27 mouse cellular contexts compared by ENCODE assay signal in genomic region chr3:46951391-46951790, GRCm38 (mm10).
DNase-seq lines count a peak whose midpoint lies in the region; ATAC-seq and TF ChIP-seq lines count a peak whose summit lies in the region.
"Had no signal": no experiment of that assay in that cellular context is flagged by ENCODE, and none has a peak within 500 bp of the region (broad histone marks: within the 10 kb centered on the region; RNA-seq: fewer than 3 reads in every experiment).

No protein-coding gene starts in this region.

- no peak overlapping the region for H3K4me3 ChIP-seq in MEL (ENCODE audit: control insufficient read depth in 1 of 2, insufficient read depth in 1 of 2, low read depth in 2 of 2, low read length in 2 of 2)
- H3K4me3 ChIP-seq in liver, embryonic 11.5 days (ENCODE audit: low read depth, low read length): no peak overlapping the region
- H3K4me3 ChIP-seq in intestine, embryonic 15.5 days (replicated peaks): no peak overlapping the region

- no peaks in the 10 kb centered on the region for H3K4me1 ChIP-seq in MEL (ENCODE audit: control insufficient read depth in 1 of 2, insufficient read depth in 2 of 2, low read length in 2 of 2)
- H3K4me1 ChIP-seq in liver, embryonic 11.5 days (replicated peaks; ENCODE audit: control insufficient read depth, insufficient read depth, low read length): no peaks in the 10 kb centered on the region
- no peaks in the 10 kb centered on the region for H3K4me1 ChIP-seq in intestine, embryonic 15.5 days (replicated peaks)

- no peaks in the 10 kb centered on the region for H3K36me3 ChIP-seq in MEL (ENCODE audit: control insufficient read depth in 1 of 2, insufficient read depth in 2 of 2, low read length in 2 of 2)
- no peaks in the 10 kb centered on the region for H3K36me3 ChIP-seq in liver, embryonic 11.5 days (ENCODE audit: control insufficient read depth, insufficient read depth, low read length)
- H3K36me3 ChIP-seq in intestine, embryonic 15.5 days: no peaks in the 10 kb centered on the region
- H3K36me3 ChIP-seq: G1E had no signal

- no peak for ATAC-seq in liver, embryonic 11.5 days (replicated peaks; ENCODE audit: low FRiP score)
- ATAC-seq in intestine, embryonic 15.5 days: no peak
- ATAC-seq: activated CD4-positive, CD25-positive, alpha-beta regulatory T cell, adult 4 months; CD4-positive, CD25-positive, alpha-beta regulatory T cell, adult 4 months; Patski had no signal

- DNase-seq in 416B (ENCODE audit: low read depth) (peak; percentile 13), A20 (ENCODE audit: low read depth, low spot score) (peak; percentile 70), MEL (ENCODE audit: low read depth, low spot score) (peak; percentile 41), MEL-GATA-1-ER (ENCODE audit: extremely low read depth, low read depth) (peak; percentile 19)
- no peak for DNase-seq in liver, embryonic 11.5 days (ENCODE audit: low spot score)
- DNase-seq in spleen, postnatal 4 days (ENCODE audit: low spot score in 2 of 2): no peak
- DNase-seq in Muller cell, postnatal 12 days (ENCODE audit: inconsistent ontology term): no peak
- DNase-seq: adrenal gland, adult 2 months; adrenal gland, adult 8-10 months; adrenal gland, postnatal 10 days; adrenal gland, postnatal 14 days; adrenal gland, postnatal 25 days; adrenal gland, postnatal 36 days; B cell, adult 2 months; cerebellum, adult 11 months; cerebellum, adult 11-12 months; cerebellum, adult 18-20 months; cerebellum, adult 2 months; cerebellum, adult 8-10 months; cerebellum, adult 9-10 months; cerebellum, adult 9-11 months had no signal

- H3K27ac ChIP-seq in MEL (ENCODE audit: control insufficient read depth, low read depth, low read length): no peak overlapping the region
- H3K27ac ChIP-seq in liver, embryonic 11.5 days (ENCODE audit: low read depth, low read length): no peak overlapping the region
- no peak overlapping the region for H3K27ac ChIP-seq in intestine, embryonic 15.5 days

- no peak for TF ChIP-seq RAD21 in MEL (IDR thresholded peaks at IDR 0.05; ENCODE audit: low read depth, low read length)

- H3K79me2 ChIP-seq in MEL (ENCODE audit: control insufficient read depth, insufficient read depth, low read length, poor library complexity): no peaks in the 10 kb centered on the region

- H3K9me3 ChIP-seq in MEL (replicated peaks; ENCODE audit: insufficient read depth, low read length): no peaks in the 10 kb centered on the region
- no peaks in the 10 kb centered on the region for H3K9me3 ChIP-seq in liver, embryonic 11.5 days (ENCODE audit: control insufficient read depth, low read length)
- no peaks in the 10 kb centered on the region for H3K9me3 ChIP-seq in intestine, embryonic 15.5 days
- H3K9me3 ChIP-seq: G1E had no signal

- 71% methylated on average over 2 of the region's 2 CpGs for WGBS in liver, embryonic 11.5 days
- 76% methylated on average over 2 of the region's 2 CpGs for WGBS in intestine, embryonic 15.5 days

- no peak for TF ChIP-seq CTCF in MEL (IDR thresholded peaks at IDR 0.05 in 2 of 3, conservative IDR thresholded peaks at IDR 0.05 in 1 of 3; ENCODE audit: control insufficient read depth in 1 of 3, insufficient read depth in 1 of 3, low read depth in 2 of 3, low read length in 3 of 3, poor library complexity in 1 of 3, severe bottlenecking in 1 of 3)

- H3K27me3 ChIP-seq in MEL (ENCODE audit: control insufficient read depth in 1 of 2, insufficient read depth in 2 of 2, low read length in 2 of 2): no peaks in the 10 kb centered on the region
- no peaks in the 10 kb centered on the region for H3K27me3 ChIP-seq in liver, embryonic 11.5 days (replicated peaks; ENCODE audit: control insufficient read depth, insufficient read depth, low read length)
- H3K27me3 ChIP-seq in intestine, embryonic 15.5 days (replicated peaks): no peaks in the 10 kb centered on the region
- H3K27me3 ChIP-seq: CH12.LX had no signal

- H3K4me2 ChIP-seq in liver, embryonic 11.5 days: no peak overlapping the region
- H3K4me2 ChIP-seq in intestine, embryonic 15.5 days (replicated peaks): no peak overlapping the region

- TF ChIP-seq POLR2A in MEL (IDR thresholded peaks at IDR 0.05; ENCODE audit: control insufficient read depth in 1 of 2, insufficient read depth in 1 of 2, low read depth in 1 of 2, low read length in 2 of 2, poor library complexity in 1 of 2): no peak

- peak; percentile 53 to 61; a peak in 2 of 4 replicates for TF ChIP-seq EP300 in MEL (IDR thresholded peaks at IDR 0.05; ENCODE audit: low read depth in 1 of 2, low read length in 2 of 2)

- H3K9ac ChIP-seq in MEL (ENCODE audit: control insufficient read depth, low read depth, low read length, poor library complexity, severe bottlenecking): no peak overlapping the region
- H3K9ac ChIP-seq in liver, embryonic 11.5 days (ENCODE audit: low read depth, low read length): no peak overlapping the region
- H3K9ac ChIP-seq in intestine, embryonic 15.5 days: no peak overlapping the region

TF ChIP-seq in MEL, 35 proteins besides CTCF, POLR2A, EP300 and RAD21:
- no peak for TF ChIP-seq MAZ (IDR thresholded peaks at IDR 0.05; ENCODE audit: low read depth, low read length)
- no peak for TF ChIP-seq SIN3A (IDR thresholded peaks at IDR 0.05; ENCODE audit: low read length)
- TF ChIP-seq ETS1 (IDR thresholded peaks at IDR 0.05; ENCODE audit: low read depth, low read length): peak; percentile 23; the same call in 1 of the 2 replicates
- no peak for TF ChIP-seq TAL1 (IDR thresholded peaks at IDR 0.05; ENCODE audit: low read length)
- no peak for TF ChIP-seq TBP (IDR thresholded peaks at IDR 0.05; ENCODE audit: low read depth, low read length)
- TF ChIP-seq MYB (IDR thresholded peaks at IDR 0.05; ENCODE audit: low read depth, low read length): no peak
- no peak for TF ChIP-seq KAT2A (conservative IDR thresholded peaks at IDR 0.05; ENCODE audit: low read depth, low read length)
- TF ChIP-seq POLR2AphosphoS5 (IDR thresholded peaks at IDR 0.05; ENCODE audit: borderline replicate concordance, low read depth, low read length): no peak
- no peak for TF ChIP-seq MAX (IDR thresholded peaks at IDR 0.05; ENCODE audit: low read length)
- peak; percentile 62 for TF ChIP-seq GATA1 (IDR thresholded peaks at IDR 0.05; ENCODE audit: low read depth, low read length)
- no peak for TF ChIP-seq USF2 (IDR thresholded peaks at IDR 0.05; ENCODE audit: borderline replicate concordance in 1 of 2, insufficient read depth in 1 of 2, low read depth in 1 of 2, low read length in 2 of 2)
- peak; percentile 54 for TF ChIP-seq TCF12 (IDR thresholded peaks at IDR 0.05; ENCODE audit: low read depth, low read length)
- peak; percentile 35; the same call in 1 of the 2 replicates for TF ChIP-seq MAFK (IDR thresholded peaks at IDR 0.05; ENCODE audit: borderline replicate concordance, low read depth, low read length)
- TF ChIP-seq RCOR1 (IDR thresholded peaks at IDR 0.05; ENCODE audit: low read depth, low read length): peak; percentile 80
- no peak for TF ChIP-seq MEF2A (IDR thresholded peaks at IDR 0.05; ENCODE audit: extremely low read depth, insufficient replicate concordance, low read depth, low read length, poor library complexity, severe bottlenecking)
- TF ChIP-seq MYC (IDR thresholded peaks at IDR 0.05; ENCODE audit: low read depth, low read length): no peak
- no peak for TF ChIP-seq E2F4 (IDR thresholded peaks at IDR 0.05; ENCODE audit: borderline replicate concordance, low read depth, low read length)
- no peak for TF ChIP-seq BHLHE40 (IDR thresholded peaks at IDR 0.05; ENCODE audit: borderline replicate concordance, low read depth, low read length)
- no peak for TF ChIP-seq HCFC1 (IDR thresholded peaks at IDR 0.05; ENCODE audit: low read depth, low read length)
- TF ChIP-seq ZMIZ1 (IDR thresholded peaks at IDR 0.05; ENCODE audit: low read depth, low read length): no peak
- no peak for TF ChIP-seq ZC3H11A (IDR thresholded peaks at IDR 0.05; ENCODE audit: low read depth, low read length)

Comparison
In these comparisons a context has a peak if more than half of its experiments do, and no peak if none do; other contexts are left out.
1. DNase-seq: peak in 416B (single experiment), A20 (single experiment), MEL (single experiment) and MEL-GATA-1-ER (single experiment); none in liver, embryonic 11.5 days (single experiment), spleen, postnatal 4 days (0 of 2) and Muller cell, postnatal 12 days (single experiment).